Mouse (Mus musculus) intestine, embryonic 14.5 days (tissue): ENCODE results near the gene Iqgap1. TPM values are rescaled to one million over a fixed set of nuclear protein-coding genes. Genes with fewer than 3 reads are reported as not detected.
A peak's percentile ranks its signal among the peaks of the same experiment; 100 is the strongest.

Experiments
- ATAC-seq: fragments of 200-750 bp; cut with Nextera tagmentation; replicated peaks from 2 replicates; pipeline ENCODE4 v1.8.0; 2017; ENCODE audit warnings: low read depth, moderate number of reproducible peaks, moderate TSS enrichment, moderate library complexity; ENCODE audit not compliant: low FRiP score, low TSS enrichment
- DNase-seq: peaks from one replicate; pipeline ENCODE4 v3.0.0-alpha.2; 2018; ENCODE audit warnings: low spot score
- H3K27ac ChIP-seq: fragments of 300-500 bp; sonication (generic); 2 replicates; pipeline ENCODE4 v1.5.1; 2014; ENCODE audit warnings: low read depth, mild to moderate bottlenecking, control low read depth
- H3K27me3 ChIP-seq: fragments of 300-500 bp; sonication (generic); replicated peaks from 2 replicates; pipeline ENCODE4 v1.6.1; 2014; ENCODE audit warnings: low read length, control low read depth; ENCODE audit not compliant: control insufficient read depth, insufficient read depth
- H3K36me3 ChIP-seq: fragments of 300-500 bp; sonication (generic); 2 replicates; pipeline ENCODE4 v1.6.1; 2014; ENCODE audit warnings: low read length, control low read depth; ENCODE audit not compliant: control insufficient read depth, insufficient read depth
- H3K4me1 ChIP-seq: fragments of 300-500 bp; sonication (generic); replicated peaks from 2 replicates; pipeline ENCODE4 v1.6.1; 2014; ENCODE audit warnings: low read length, control low read depth, mixed read lengths; ENCODE audit not compliant: control insufficient read depth, insufficient read depth
- H3K4me2 ChIP-seq: fragments of 300-500 bp; sonication (generic); 2 replicates; pipeline ENCODE4 v1.6.1; 2014; ENCODE audit warnings: low read length
- H3K4me3 ChIP-seq: fragments of 300-500 bp; sonication (generic); 2 replicates; pipeline ENCODE4 v1.5.1; 2014; ENCODE audit warnings: low read depth, low read length, control low read depth, mixed read lengths
- H3K9ac ChIP-seq: fragments of 300-500 bp; sonication (generic); 2 replicates; pipeline ENCODE4 v1.6.1; 2014; ENCODE audit warnings: mild to moderate bottlenecking, low read length
- H3K9me3 ChIP-seq: fragments of 300-500 bp; sonication (generic); 2 replicates; pipeline ENCODE4 v1.6.1; 2016; ENCODE audit warnings: low read length, control low read depth; ENCODE audit not compliant: control insufficient read depth
- WGBS: fragments of 180-500 bp; shearing (Covaris S2); extraction: QIAGEN DNeasy Blood & Tissue Kit; methylation state at CpG from one replicate; pipeline ENCODE4 v1.1.7; 2014; 5-methylcytosine and 5-hydroxymethylcytosine counted together
- polyA plus RNA-seq: library from polyadenylated mRNA; unstranded; fragments of >200 nt; fragmentation: Nextera tagmentation; extraction: Ambion mirVana; gene quantifications from 2 replicates; pipeline ENCODE4 v1.2.1, GENCODE M21; 2014

Iqgap1 gene
- polyA plus RNA-seq, 1 experiment from 2014 or later, result 81.7 TPM

- Histone ChIP-seq H3K4me2 (no peak overlapping the region), H3K4me3 (no peak overlapping the region), H3K27ac (no peak overlapping the region), H3K9me3 (no peaks in the 10 kb centered on the region), H3K4me1 (no peaks in the 10 kb centered on the region), H3K36me3 (no peaks in the 10 kb centered on the region), H3K9ac (no peak overlapping the region), H3K27me3 (no peaks in the 10 kb centered on the region)
- no peak for ATAC-seq
- 64% methylated on average over 5 of the region's 5 CpGs for WGBS
- no peak for DNase-seq
Measured at GRCm38 (mm10) chr7:80697859-80698258, 127.9 kb downstream of the Iqgap1 start.

- no peak for DNase-seq
- ATAC-seq, result no peak
- Histone ChIP-seq H3K36me3 (no peaks in the 10 kb centered on the region), H3K27me3 (no peaks in the 10 kb centered on the region), H3K4me3 (no peak overlapping the region), H3K27ac (no peak overlapping the region), H3K4me2 (no peak overlapping the region), H3K4me1 (no peaks in the 10 kb centered on the region), H3K9me3 (no peaks in the 10 kb centered on the region), H3K9ac (no peak overlapping the region)
- WGBS, result 34% methylated on average over 4 of the region's 4 CpGs
Measured at GRCm38 (mm10) chr7:80696903-80697302, 128.9 kb downstream of the Iqgap1 start.

GRCm38 (mm10) chr7:80696334-80696733, 129.4 kb downstream of the Iqgap1 start:
- Histone ChIP-seq H3K27ac (no peak overlapping the region), H3K27me3 (no peaks in the 10 kb centered on the region), H3K9me3 (no peaks in the 10 kb centered on the region), H3K4me1 (no peaks in the 10 kb centered on the region), H3K9ac (no peak overlapping the region), H3K4me3 (no peak overlapping the region), H3K4me2 (no peak overlapping the region), H3K36me3 (no peaks in the 10 kb centered on the region)
- ATAC-seq, result no peak
- 45% methylated on average over 1 of the region's 1 CpGs for WGBS
- no peak for DNase-seq

GRCm38 (mm10) chr7:80692472-80692871, 133.3 kb downstream of the Iqgap1 start:
- Histone ChIP-seq H3K4me1 (peaks cover 6% of the 10 kb centered on the region; the same call in 1 of the 2 replicates), H3K27ac (no peak overlapping the region), H3K4me3 (no peak overlapping the region), H3K27me3 (no peaks in the 10 kb centered on the region), H3K9me3 (no peaks in the 10 kb centered on the region), H3K4me2 (no peak overlapping the region), H3K9ac (no peak overlapping the region), H3K36me3 (no peaks in the 10 kb centered on the region)
- no peak for ATAC-seq
- no peak for DNase-seq
- 88% methylated on average over 9 of the region's 9 CpGs for WGBS

- 75% methylated on average over 6 of the region's 6 CpGs for WGBS
- Histone ChIP-seq H3K4me1 (peaks cover 14% of the 10 kb centered on the region), H3K27ac (no peak overlapping the region), H3K27me3 (no peaks in the 10 kb centered on the region), H3K36me3 (no peaks in the 10 kb centered on the region), H3K9me3 (no peaks in the 10 kb centered on the region), H3K4me2 (no peak overlapping the region), H3K9ac (no peak overlapping the region), H3K4me3 (no peak overlapping the region)
- no peak for ATAC-seq
- DNase-seq, result no peak
Measured at GRCm38 (mm10) chr7:80691131-80691530, 134.6 kb downstream of the Iqgap1 start.

- DNase-seq, result no peak
Measured at GRCm38 (mm10) chr7:80689221-80689591, 136.6 kb downstream of the Iqgap1 start.

GRCm38 (mm10) chr7:80688556-80689220, 137.1 kb downstream of the Iqgap1 start, which contains the start of gene Crtc3:
Crtc3 (minus strand) TSS chr7:80688877.
- Histone ChIP-seq H3K9ac (peak within 1 kb of the TSS; percentile 94), H3K4me1 (peaks cover 14% of the 10 kb centered on the region), H3K27ac (peak within 1 kb of the TSS; percentile 96), H3K36me3 (no peaks in the 10 kb centered on the region), H3K4me3 (peak within 1 kb of the TSS; percentile 85), H3K9me3 (no peaks in the 10 kb centered on the region), H3K27me3 (no peaks in the 10 kb centered on the region), H3K4me2 (peak within 1 kb of the TSS; percentile 67)
- peak; percentile 88 for ATAC-seq
- DNase-seq, result peak; percentile 86
- under 1% methylated on average over 76 of the region's 83 CpGs for WGBS

More at GRCm38 (mm10) chr7:80689221-80689591, 136.6 kb downstream of the Iqgap1 start:
- peak overlapping the region; percentile 94 for H3K9ac ChIP-seq
- H3K9me3 ChIP-seq, result no peaks in the 10 kb centered on the region
- 28% methylated on average over 10 of the region's 10 CpGs for WGBS
- peak overlapping the region; percentile 67 for H3K4me2 ChIP-seq
- no peaks in the 10 kb centered on the region for H3K36me3 ChIP-seq
- no peaks in the 10 kb centered on the region for H3K27me3 ChIP-seq
- peak overlapping the region; percentile 85 for H3K4me3 ChIP-seq
- H3K27ac ChIP-seq, result peak overlapping the region; percentile 96
- peaks cover 14% of the 10 kb centered on the region for H3K4me1 ChIP-seq
- ATAC-seq, result no peak

- no peaks in the 10 kb centered on the region for H3K9me3 ChIP-seq
- peak overlapping the region; percentile 94 for H3K9ac ChIP-seq
- ATAC-seq (peak; percentile 53), DNase-seq (peak; percentile 86)
- H3K27me3 ChIP-seq, result no peaks in the 10 kb centered on the region
- peaks cover 14% of the 10 kb centered on the region for H3K4me1 ChIP-seq
- H3K27ac ChIP-seq, result peak overlapping the region; percentile 96
- no peaks in the 10 kb centered on the region for H3K36me3 ChIP-seq
- H3K4me2 ChIP-seq, result peak overlapping the region; percentile 67
- H3K4me3 ChIP-seq, result peak overlapping the region; percentile 85
- WGBS, result 1% methylated on average over 68 of the region's 69 CpGs
Measured at GRCm38 (mm10) chr7:80687721-80688555, 137.8 kb downstream of the Iqgap1 start.
